Mouse (Mus musculus): Measurements from ENCODE around the gene F11. TPM values are rescaled to one million over a fixed set of nuclear protein-coding genes. Genes with fewer than 3 reads are reported as not detected.

F11 gene
- polyA plus RNA-seq, 1 experiment from 2014 or later, result not detected

- 89% methylated on average over 3 of the region's 3 CpGs for WGBS
- H3K9me3 ChIP-seq (ENCODE audit: control insufficient read depth, low read length), result no peaks in the 10 kb centered on the region
Measured at GRCm38 (mm10) chr8:45277453-45277852, 15.6 kb upstream of the F11 start.

GRCm38 (mm10) chr8:45274317-45274716 is 12.5 kb upstream of the F11 start:
- ATAC-seq, result peak; percentile 65; the same call in 1 of the 2 replicates

More at GRCm38 (mm10) chr8:45277453-45277852, 15.6 kb upstream of the F11 start:
- ATAC-seq, result no peak
- no peaks in the 10 kb centered on the region for H3K36me3 ChIP-seq (ENCODE audit: control insufficient read depth, insufficient read depth, low read length)
- no peaks in the 10 kb centered on the region for H3K27me3 ChIP-seq (replicated peaks; ENCODE audit: control insufficient read depth, insufficient read depth, low read length)
- no peak overlapping the region for H3K27ac ChIP-seq (ENCODE audit: low read depth, low read length)
- H3K4me2 ChIP-seq (ENCODE audit: low read length), result no peak overlapping the region
- H3K4me1 ChIP-seq (ENCODE audit: control insufficient read depth, insufficient read depth, low read depth, low read length), result no peaks in the 10 kb centered on the region
- no peak overlapping the region for H3K9ac ChIP-seq (ENCODE audit: low read depth, low read length)
- H3K4me3 ChIP-seq (ENCODE audit: low read length), result no peak overlapping the region

GRCm38 (mm10) chr8:45269056-45269455 is 7.2 kb upstream of the F11 start:
- no peak overlapping the region for H3K4me2 ChIP-seq (ENCODE audit: low read length)
- ATAC-seq, result no peak

More at GRCm38 (mm10) chr8:45274317-45274716, 12.5 kb upstream of the F11 start:
- no peak overlapping the region for H3K4me3 ChIP-seq (ENCODE audit: low read length)
- H3K4me1 ChIP-seq (ENCODE audit: control insufficient read depth, insufficient read depth, low read depth, low read length), result no peaks in the 10 kb centered on the region
- no peak overlapping the region for H3K4me2 ChIP-seq (ENCODE audit: low read length)
- H3K27me3 ChIP-seq (replicated peaks; ENCODE audit: control insufficient read depth, insufficient read depth, low read length), result no peaks in the 10 kb centered on the region
- no peak overlapping the region for H3K9ac ChIP-seq (ENCODE audit: low read depth, low read length)
- WGBS, result 65% methylated on average over 4 of the region's 4 CpGs
- H3K36me3 ChIP-seq (ENCODE audit: control insufficient read depth, insufficient read depth, low read length), result no peaks in the 10 kb centered on the region
- H3K27ac ChIP-seq (ENCODE audit: low read depth, low read length), result no peak overlapping the region
- no peaks in the 10 kb centered on the region for H3K9me3 ChIP-seq (ENCODE audit: control insufficient read depth, low read length)

GRCm38 (mm10) chr8:45268485-45268884 is 6.7 kb upstream of the F11 start:
- no peak overlapping the region for H3K4me3 ChIP-seq (ENCODE audit: low read length)

More at GRCm38 (mm10) chr8:45269056-45269455, 7.2 kb upstream of the F11 start:
- Histone ChIP-seq H3K27ac (ENCODE audit: low read depth, low read length) (no peak overlapping the region), H3K9me3 (ENCODE audit: control insufficient read depth, low read length) (no peaks in the 10 kb centered on the region), H3K9ac (ENCODE audit: low read depth, low read length) (no peak overlapping the region), H3K4me3 (ENCODE audit: low read length) (no peak overlapping the region), H3K36me3 (ENCODE audit: control insufficient read depth, insufficient read depth, low read length) (no peaks in the 10 kb centered on the region), H3K4me1 (ENCODE audit: control insufficient read depth, insufficient read depth, low read depth, low read length) (no peaks in the 10 kb centered on the region), H3K27me3 (replicated peaks; ENCODE audit: control insufficient read depth, insufficient read depth, low read length) (no peaks in the 10 kb centered on the region)

GRCm38 (mm10) chr8:45267611-45268391 is 6.0 kb upstream of the F11 start:
- 80% methylated on average over 4 of the region's 4 CpGs for WGBS
- no peaks in the 10 kb centered on the region for H3K27me3 ChIP-seq (replicated peaks; ENCODE audit: control insufficient read depth, insufficient read depth, low read length)
- H3K9ac ChIP-seq (ENCODE audit: low read depth, low read length), result no peak overlapping the region
- no peaks in the 10 kb centered on the region for H3K4me1 ChIP-seq (ENCODE audit: control insufficient read depth, insufficient read depth, low read depth, low read length)
- H3K4me2 ChIP-seq (ENCODE audit: low read length), result no peak overlapping the region
- no peak overlapping the region for H3K27ac ChIP-seq (ENCODE audit: low read depth, low read length)
- no peak overlapping the region for H3K4me3 ChIP-seq (ENCODE audit: low read length)
- H3K9me3 ChIP-seq (ENCODE audit: control insufficient read depth, low read length), result no peaks in the 10 kb centered on the region
- no peak for ATAC-seq
- H3K36me3 ChIP-seq (ENCODE audit: control insufficient read depth, insufficient read depth, low read length), result no peaks in the 10 kb centered on the region

More at GRCm38 (mm10) chr8:45268485-45268884, 6.7 kb upstream of the F11 start:
- Histone ChIP-seq H3K9me3 (ENCODE audit: control insufficient read depth, low read length) (no peaks in the 10 kb centered on the region), H3K36me3 (ENCODE audit: control insufficient read depth, insufficient read depth, low read length) (no peaks in the 10 kb centered on the region), H3K27me3 (replicated peaks; ENCODE audit: control insufficient read depth, insufficient read depth, low read length) (no peaks in the 10 kb centered on the region), H3K9ac (ENCODE audit: low read depth, low read length) (no peak overlapping the region), H3K4me2 (ENCODE audit: low read length) (no peak overlapping the region), H3K4me1 (ENCODE audit: control insufficient read depth, insufficient read depth, low read depth, low read length) (no peaks in the 10 kb centered on the region), H3K27ac (ENCODE audit: low read depth, low read length) (no peak overlapping the region)
- ATAC-seq, result no peak

- no peaks in the 10 kb centered on the region for H3K9me3 ChIP-seq (ENCODE audit: control insufficient read depth, low read length)
- no peak overlapping the region for H3K4me3 ChIP-seq (ENCODE audit: low read length)
- H3K27me3 ChIP-seq (replicated peaks; ENCODE audit: control insufficient read depth, insufficient read depth, low read length), result no peaks in the 10 kb centered on the region
- WGBS, result 52% methylated on average over 8 of the region's 8 CpGs
- no peak for ATAC-seq
- H3K36me3 ChIP-seq (ENCODE audit: control insufficient read depth, insufficient read depth, low read length), result no peaks in the 10 kb centered on the region
- H3K4me1 ChIP-seq (ENCODE audit: control insufficient read depth, insufficient read depth, low read depth, low read length), result no peaks in the 10 kb centered on the region
- H3K9ac ChIP-seq (ENCODE audit: low read depth, low read length), result no peak overlapping the region
- H3K4me2 ChIP-seq (ENCODE audit: low read length), result no peak overlapping the region
- no peak overlapping the region for H3K27ac ChIP-seq (ENCODE audit: low read depth, low read length)
Measured at GRCm38 (mm10) chr8:45266993-45267392, 5.2 kb upstream of the F11 start.

- Histone ChIP-seq H3K27ac (ENCODE audit: low read depth, low read length) (no peak overlapping the region), H3K4me3 (ENCODE audit: low read length) (no peak overlapping the region), H3K4me2 (ENCODE audit: low read length) (no peak overlapping the region), H3K9ac (ENCODE audit: low read depth, low read length) (no peak overlapping the region), H3K27me3 (replicated peaks; ENCODE audit: control insufficient read depth, insufficient read depth, low read length) (no peaks in the 10 kb centered on the region), H3K9me3 (ENCODE audit: control insufficient read depth, low read length) (no peaks in the 10 kb centered on the region), H3K36me3 (ENCODE audit: control insufficient read depth, insufficient read depth, low read length) (no peaks in the 10 kb centered on the region), H3K4me1 (ENCODE audit: control insufficient read depth, insufficient read depth, low read depth, low read length) (no peaks in the 10 kb centered on the region)
- 92% methylated on average over 4 of the region's 4 CpGs for WGBS
- ATAC-seq, result no peak
Measured at GRCm38 (mm10) chr8:45264918-45265317, 3.1 kb upstream of the F11 start.

GRCm38 (mm10) chr8:45262851-45263250 is 1.0 kb upstream of the F11 start:
- Histone ChIP-seq H3K27me3 (replicated peaks; ENCODE audit: control insufficient read depth, insufficient read depth, low read length) (no peaks in the 10 kb centered on the region), H3K4me3 (ENCODE audit: low read length) (no peak overlapping the region), H3K9ac (ENCODE audit: low read depth, low read length) (no peak overlapping the region), H3K9me3 (ENCODE audit: control insufficient read depth, low read length) (no peaks in the 10 kb centered on the region), H3K27ac (ENCODE audit: low read depth, low read length) (no peak overlapping the region), H3K36me3 (ENCODE audit: control insufficient read depth, insufficient read depth, low read length) (no peaks in the 10 kb centered on the region), H3K4me2 (ENCODE audit: low read length) (no peak overlapping the region), H3K4me1 (ENCODE audit: control insufficient read depth, insufficient read depth, low read depth, low read length) (no peaks in the 10 kb centered on the region)
- no peak for ATAC-seq
- 91% methylated on average over 3 of the region's 3 CpGs for WGBS

GRCm38 (mm10) chr8:45258421-45258820 is 3.4 kb downstream of the F11 start:
- H3K36me3 ChIP-seq (ENCODE audit: control insufficient read depth, insufficient read depth, low read length), result no peaks in the 10 kb centered on the region
- no peak for ATAC-seq
- H3K4me2 ChIP-seq (ENCODE audit: low read length), result no peak overlapping the region
- H3K9me3 ChIP-seq (ENCODE audit: control insufficient read depth, low read length), result no peaks in the 10 kb centered on the region
- no peaks in the 10 kb centered on the region for H3K4me1 ChIP-seq (ENCODE audit: control insufficient read depth, insufficient read depth, low read depth, low read length)
- H3K27ac ChIP-seq (ENCODE audit: low read depth, low read length), result no peak overlapping the region
- H3K27me3 ChIP-seq (replicated peaks; ENCODE audit: control insufficient read depth, insufficient read depth, low read length), result no peaks in the 10 kb centered on the region
- no peak overlapping the region for H3K9ac ChIP-seq (ENCODE audit: low read depth, low read length)
- H3K4me3 ChIP-seq (ENCODE audit: low read length), result no peak overlapping the region
- 73% methylated on average over 8 of the region's 8 CpGs for WGBS
